Mouse (Mus musculus): Measurements from ENCODE around the gene Pde4dip. TPM values are rescaled to one million over a fixed set of nuclear protein-coding genes. Genes with fewer than 3 reads are reported as not detected.

Pde4dip gene
- total RNA-seq, 2 experiments from 2014 or later, result 221 to 232 TPM

- no peak for DNase-seq (ENCODE audit: low spot score in 2 of 2)
Measured at GRCm38 (mm10) chr3:97693806-97694205, 194.7 kb downstream of the Pde4dip start.

- no peak for DNase-seq (ENCODE audit: low spot score in 2 of 2)
Measured at GRCm38 (mm10) chr3:97691443-97692017, 197.0 kb downstream of the Pde4dip start.

- no peak for DNase-seq (ENCODE audit: low spot score in 2 of 2)
Measured at GRCm38 (mm10) chr3:97690590-97690989, 197.9 kb downstream of the Pde4dip start.

- DNase-seq (ENCODE audit: low spot score in 2 of 2), result no peak
Measured at GRCm38 (mm10) chr3:97689289-97689688, 199.2 kb downstream of the Pde4dip start.

GRCm38 (mm10) chr3:97686372-97687117 lies 202.0 kb downstream of the Pde4dip start:
- no peak for DNase-seq (ENCODE audit: low spot score in 2 of 2)

GRCm38 (mm10) chr3:97683560-97684195 lies 204.8 kb downstream of the Pde4dip start:
- no peak for DNase-seq (ENCODE audit: low spot score in 2 of 2)

- DNase-seq (ENCODE audit: low spot score in 2 of 2), result no peak
Measured at GRCm38 (mm10) chr3:97682576-97682975, 205.9 kb downstream of the Pde4dip start.

GRCm38 (mm10) chr3:97682159-97682502 lies 206.4 kb downstream of the Pde4dip start:
- DNase-seq (ENCODE audit: low spot score in 2 of 2), result no peak

- peak; percentile 65 to 77 for DNase-seq (ENCODE audit: low spot score in 2 of 2)
Measured at GRCm38 (mm10) chr3:97681321-97682158, 207.0 kb downstream of the Pde4dip start.

- DNase-seq (ENCODE audit: low spot score in 2 of 2), result peak; percentile 84
Measured at GRCm38 (mm10) chr3:97680631-97681320, 207.7 kb downstream of the Pde4dip start.

GRCm38 (mm10) chr3:97678416-97678815 lies 210.1 kb downstream of the Pde4dip start:
- no peak for DNase-seq (ENCODE audit: low spot score in 2 of 2)

- no peak for DNase-seq (ENCODE audit: low spot score in 2 of 2)
Measured at GRCm38 (mm10) chr3:97676126-97676525, 212.4 kb downstream of the Pde4dip start.

- no peak for DNase-seq (ENCODE audit: low spot score in 2 of 2)
Measured at GRCm38 (mm10) chr3:97674644-97675110, 213.8 kb downstream of the Pde4dip start, which contains the start of gene Gm17651. TSS of gene Gm17651 (minus strand) at chr3:97674694.

- no peak for DNase-seq (ENCODE audit: low spot score in 2 of 2)
Measured at GRCm38 (mm10) chr3:97667093-97667675, 221.3 kb downstream of the Pde4dip start.

GRCm38 (mm10) chr3:97666154-97666553 lies 222.4 kb downstream of the Pde4dip start:
- DNase-seq (ENCODE audit: low spot score in 2 of 2), result no peak

- no peak for DNase-seq (ENCODE audit: low spot score in 2 of 2)
Measured at GRCm38 (mm10) chr3:97665525-97665924, 223.0 kb downstream of the Pde4dip start.

GRCm38 (mm10) chr3:97661206-97661605 lies 227.3 kb downstream of the Pde4dip start:
- no peak for DNase-seq (ENCODE audit: low spot score in 2 of 2)

- no peak for DNase-seq (ENCODE audit: low spot score in 2 of 2)
Measured at GRCm38 (mm10) chr3:97659746-97660145, 228.8 kb downstream of the Pde4dip start.

- no peak for DNase-seq (ENCODE audit: low spot score in 2 of 2)
Measured at GRCm38 (mm10) chr3:97658426-97659193, 229.9 kb downstream of the Pde4dip start.

Measured in layer of hippocampus, postnatal 10 days (tissue).